Mouse (Mus musculus): Measurements from ENCODE around the gene Rps29. TPM values are rescaled to one million over a fixed set of nuclear protein-coding genes. Genes with fewer than 3 reads are reported as not detected.
"Not testable (repeated sequence)": the region's sequence is repeated elsewhere in the genome, so short reads cannot be mapped to it uniquely, and the experiment has no call there.

Gene Rps29
- total RNA-seq (2018; cell fraction: chromatin; rRNA removed), result 100 to 1,000 TPM in 1 of 26 experiments, 10 to 100 TPM in 25; 20.7 to 327 (median 51.4) TPM
- 1,000 to 10,000 TPM; 1,700 to 4,036 (median 2,545) TPM for total RNA-seq (2018; cell fraction: cytosol; rRNA removed)
- total RNA-seq (2018; cell fraction: nucleus; rRNA removed), result 100 to 1,000 TPM; 126 to 489 (median 238) TPM
- 591 to 3,066 TPM (median 2,857 TPM) in 3 replicates for polyA plus RNA-seq (2018)

DNA sequence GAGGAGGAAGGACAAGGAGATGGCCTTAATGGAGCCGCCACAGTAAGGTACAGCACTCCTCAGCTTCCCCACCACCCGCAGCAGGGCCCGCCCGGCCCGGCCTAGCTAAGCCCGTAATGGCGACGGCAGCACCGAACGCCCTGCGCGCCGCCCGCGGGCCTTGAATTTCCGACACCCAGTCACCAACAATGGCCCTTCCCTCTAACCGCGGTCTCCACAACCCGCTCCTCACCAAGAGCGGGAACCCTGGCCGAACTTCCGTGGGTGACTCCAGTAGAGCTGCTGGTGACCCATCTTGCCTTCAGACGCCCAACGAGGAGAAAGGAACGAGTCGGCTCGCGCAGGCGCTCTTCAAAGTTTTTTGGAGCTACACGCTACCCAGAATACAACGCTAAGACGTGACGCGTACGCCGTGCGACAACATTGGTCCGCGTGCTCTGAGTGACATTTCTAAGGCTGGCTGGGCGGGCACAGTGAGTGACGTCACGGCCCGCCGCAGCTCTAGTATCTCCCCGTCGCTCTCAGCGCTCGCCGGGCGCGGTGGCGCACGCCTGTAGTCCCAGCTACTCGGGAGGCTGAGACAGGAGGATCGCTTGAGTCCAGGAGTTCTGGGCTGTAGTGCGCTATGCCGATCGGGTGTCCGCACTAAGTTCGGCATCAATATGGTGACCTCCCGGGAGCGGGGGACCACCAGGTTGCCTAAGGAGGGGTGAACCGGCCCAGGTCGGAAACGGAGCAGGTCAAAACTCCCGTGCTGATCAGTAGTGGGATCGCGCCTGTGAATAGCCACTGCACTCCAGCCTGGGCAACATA lies at the start of gene Rps29:
Gene Rps29 (minus strand): TSS at position 422 of the 813 bp plus-strand sequence.
- H3K79me2 ChIP-seq (ENCODE audit: inconsistent target); H3K36me3 ChIP-seq (ENCODE audit: inconsistent target): not testable (repeated sequence)
- peak within 1 kb of the TSS; percentile 78 for H3K4me3 ChIP-seq (ENCODE audit: inconsistent target)
- H3K27ac ChIP-seq, result peak within 1 kb of the TSS; percentile 77
- under 1% methylated on average over 42 of the region's 68 CpGs for WGBS (ENCODE audit: missing documents)

GRCm38 (mm10) chr12:69208520-69208919 lies 49.5 kb upstream of the Rps29 start:
- no peaks in the 10 kb centered on the region for H3K79me2 ChIP-seq (ENCODE audit: inconsistent target)
- no peak overlapping the region for H3K27ac ChIP-seq
- no peak overlapping the region for H3K4me3 ChIP-seq (ENCODE audit: inconsistent target)
- 75% methylated on average over 2 of the region's 2 CpGs for WGBS (ENCODE audit: missing documents)
- H3K36me3 ChIP-seq (ENCODE audit: inconsistent target), result no peaks in the 10 kb centered on the region

GRCm38 (mm10) chr12:69207926-69208325 lies 48.9 kb upstream of the Rps29 start:
- no peak overlapping the region for H3K4me3 ChIP-seq (ENCODE audit: inconsistent target)
- no peaks in the 10 kb centered on the region for H3K79me2 ChIP-seq (ENCODE audit: inconsistent target)
- H3K36me3 ChIP-seq (ENCODE audit: inconsistent target), result no peaks in the 10 kb centered on the region
- 97% methylated on average over 7 of the region's 7 CpGs for WGBS (ENCODE audit: missing documents)
- no peak overlapping the region for H3K27ac ChIP-seq

DNA sequence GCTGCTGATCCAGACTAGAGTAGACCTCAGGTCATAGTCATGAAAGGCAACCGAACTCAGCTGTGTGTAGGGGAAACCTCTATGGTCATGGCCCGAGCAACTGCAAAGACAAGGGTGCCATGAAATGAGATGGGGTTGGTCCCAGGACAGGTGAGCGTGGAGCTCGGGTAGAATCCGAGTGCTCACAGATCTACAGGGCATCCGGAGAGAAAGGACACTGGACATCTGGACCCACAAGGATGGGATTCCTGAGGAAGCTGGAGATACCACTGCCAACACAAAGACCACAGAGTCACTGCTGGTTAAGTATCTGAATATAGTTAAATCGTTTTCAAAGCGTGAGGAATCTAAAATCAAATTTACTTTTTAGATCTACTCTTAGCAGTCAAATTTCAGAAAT lies 48.4 kb upstream of the Rps29 start:
- no peaks in the 10 kb centered on the region for H3K79me2 ChIP-seq (ENCODE audit: inconsistent target)
- WGBS (ENCODE audit: missing documents), result 96% methylated on average over 8 of the region's 8 CpGs
- H3K4me3 ChIP-seq (ENCODE audit: inconsistent target), result no peak overlapping the region
- no peaks in the 10 kb centered on the region for H3K36me3 ChIP-seq (ENCODE audit: inconsistent target)
- no peak overlapping the region for H3K27ac ChIP-seq

GRCm38 (mm10) chr12:69204052-69204833 lies 45.3 kb upstream of the Rps29 start, which contains the start of gene Gm49384:
Gene Gm49384, minus strand, starts transcription at chr12:69204267.
- 93% methylated on average over 16 of the region's 16 CpGs for WGBS (ENCODE audit: missing documents)
- H3K36me3 ChIP-seq (ENCODE audit: inconsistent target), result no peaks in the 10 kb centered on the region
- H3K4me3 ChIP-seq (ENCODE audit: inconsistent target), result no peak within 1 kb of the TSS
- H3K79me2 ChIP-seq (ENCODE audit: inconsistent target), result no peaks in the 10 kb centered on the region
- H3K27ac ChIP-seq, result no peak within 1 kb of the TSS

DNA sequence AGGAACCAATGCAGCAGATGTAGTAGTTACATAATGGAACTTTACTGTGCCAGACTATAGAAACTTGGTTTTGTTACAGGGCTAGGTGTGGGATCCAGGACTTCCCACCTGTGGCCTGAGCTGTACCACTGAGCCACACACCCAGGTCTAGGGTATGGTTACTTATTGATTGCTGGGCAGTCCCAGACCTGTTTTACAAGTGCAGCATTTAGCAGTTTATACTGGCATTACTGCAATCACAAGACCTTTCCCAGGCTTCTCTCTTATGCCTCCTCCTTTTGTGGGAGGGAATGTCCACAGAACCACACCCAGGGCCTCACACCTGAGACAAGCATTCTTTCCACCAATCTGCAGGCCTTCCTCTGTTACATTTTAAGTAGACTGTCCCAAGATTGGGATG lies 40.0 kb upstream of the Rps29 start:
- Histone ChIP-seq H3K27ac (peak overlapping the region; percentile 45), H3K36me3 (ENCODE audit: inconsistent target) (no peaks in the 10 kb centered on the region), H3K4me3 (ENCODE audit: inconsistent target) (no peak overlapping the region; the same call in 1 of the 2 replicates), H3K79me2 (ENCODE audit: inconsistent target) (peaks cover 40% of the 10 kb centered on the region)

GRCm38 (mm10) chr12:69198164-69198535 lies 39.2 kb upstream of the Rps29 start, which contains the start of gene Dnaaf2:
Gene Dnaaf2, minus strand, starts transcription at chr12:69198429.
- H3K36me3 ChIP-seq (ENCODE audit: inconsistent target), result no peaks in the 10 kb centered on the region
- H3K4me3 ChIP-seq (ENCODE audit: inconsistent target), result peak within 1 kb of the TSS; percentile 85
- H3K27ac ChIP-seq, result peak within 1 kb of the TSS; percentile 45
- H3K79me2 ChIP-seq (ENCODE audit: inconsistent target), result peaks cover 44% of the 10 kb centered on the region
- 3% methylated on average over 18 of the region's 18 CpGs for whole genome bisulfite sequencing (ENCODE audit: missing documents)

GRCm38 (mm10) chr12:69197378-69198163 lies 38.6 kb upstream of the Rps29 start:
- Histone ChIP-seq H3K79me2 (ENCODE audit: inconsistent target) (peaks cover 44% of the 10 kb centered on the region), H3K27ac (peak overlapping the region; percentile 12; the same call in 1 of the 2 replicates), H3K36me3 (ENCODE audit: inconsistent target) (no peaks in the 10 kb centered on the region), H3K4me3 (ENCODE audit: inconsistent target) (peak overlapping the region; percentile 85)
- WGBS (ENCODE audit: missing documents), result under 1% methylated on average over 89 of the region's 94 CpGs

GRCm38 (mm10) chr12:69196444-69197377 lies 37.7 kb upstream of the Rps29 start, which contains the start of gene Gm49383:
Gene Gm49383, minus strand, starts transcription at chr12:69197104.
- under 1% methylated on average over 75 of the region's 75 CpGs for WGBS (ENCODE audit: missing documents)
- peaks cover 44% of the 10 kb centered on the region for H3K79me2 ChIP-seq (ENCODE audit: inconsistent target)
- H3K4me3 ChIP-seq (ENCODE audit: inconsistent target), result peak within 1 kb of the TSS; percentile 85
- peak within 1 kb of the TSS; percentile 43 for H3K27ac ChIP-seq
- H3K36me3 ChIP-seq (ENCODE audit: inconsistent target), result no peaks in the 10 kb centered on the region

GRCm38 (mm10) chr12:69192637-69193036 lies 33.7 kb upstream of the Rps29 start:
- H3K27ac ChIP-seq, result no peak overlapping the region
- WGBS (ENCODE audit: missing documents), result 100% methylated on average over 2 of the region's 2 CpGs

DNA sequence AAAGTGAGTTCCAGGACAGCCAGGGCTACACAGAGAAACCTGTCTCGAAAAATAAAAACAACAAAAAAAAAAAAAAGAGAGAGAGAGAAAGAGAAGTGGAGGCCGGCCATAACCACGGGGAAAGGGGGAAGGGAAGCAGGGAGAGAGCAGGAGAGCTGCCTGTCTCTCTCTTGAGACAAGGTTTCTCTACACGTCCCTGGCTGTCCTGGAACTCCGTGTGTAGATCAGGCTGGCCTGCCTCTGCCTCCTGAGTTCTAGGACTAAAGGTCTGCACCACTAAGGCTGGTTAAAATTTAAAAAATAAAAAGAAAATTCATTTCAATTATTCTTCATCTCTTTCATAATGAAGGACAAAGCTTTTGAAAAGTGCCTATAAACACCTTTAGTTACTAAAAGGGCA lies 32.4 kb upstream of the Rps29 start:
- peaks cover 59% of the 10 kb centered on the region for H3K79me2 ChIP-seq (ENCODE audit: inconsistent target)
- WGBS (ENCODE audit: missing documents), result 66% methylated on average over 5 of the region's 5 CpGs
- H3K4me3 ChIP-seq (ENCODE audit: inconsistent target), result no peak overlapping the region
- H3K27ac ChIP-seq, result no peak overlapping the region
- 0 out of 2 replicates have a peak, but pooled peaks cover 10% of the 10 kb centered on the region for H3K36me3 ChIP-seq (ENCODE audit: inconsistent target)

More at GRCm38 (mm10) chr12:69192637-69193036, 33.7 kb upstream of the Rps29 start:
- Histone ChIP-seq H3K4me3 (ENCODE audit: inconsistent target) (no peak overlapping the region), H3K79me2 (ENCODE audit: inconsistent target) (peaks cover 50% of the 10 kb centered on the region), H3K36me3 (ENCODE audit: inconsistent target) (0 out of 2 replicates have a peak, but pooled peaks cover 10% of the 10 kb centered on the region)

DNA sequence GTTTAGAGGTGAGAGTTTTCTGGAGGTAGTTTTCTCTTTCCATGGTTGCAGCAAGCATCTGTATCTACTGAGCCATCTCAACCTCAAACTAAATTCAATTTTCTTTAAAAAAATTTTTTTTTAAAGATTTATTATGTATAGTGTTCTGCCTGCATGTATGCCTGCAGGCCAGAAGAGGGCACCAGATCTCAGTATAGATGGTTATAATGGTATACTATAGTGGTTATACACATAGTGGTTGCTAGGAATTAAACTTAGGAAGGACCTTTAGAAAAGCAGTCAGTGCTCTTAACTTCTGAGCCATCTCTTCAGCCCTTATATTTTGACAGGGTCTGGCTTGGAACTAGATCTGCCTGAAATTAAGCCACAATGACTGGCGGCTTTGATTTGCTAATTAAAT lies 31.5 kb upstream of the Rps29 start:
- WGBS (ENCODE audit: missing documents), result 93% methylated on average over 1 of the region's 1 CpGs
- peaks cover 59% of the 10 kb centered on the region for H3K79me2 ChIP-seq (ENCODE audit: inconsistent target)
- H3K36me3 ChIP-seq (ENCODE audit: inconsistent target), result 0 out of 2 replicates have a peak, but pooled peaks cover 10% of the 10 kb centered on the region
- H3K4me3 ChIP-seq (ENCODE audit: inconsistent target), result no peak overlapping the region
- no peak overlapping the region for H3K27ac ChIP-seq

GRCm38 (mm10) chr12:69190074-69190473 lies 31.1 kb upstream of the Rps29 start:
- 0 out of 2 replicates have a peak, but pooled peaks cover 10% of the 10 kb centered on the region for H3K36me3 ChIP-seq (ENCODE audit: inconsistent target)
- WGBS (ENCODE audit: missing documents), result 97% methylated on average over 7 of the region's 9 CpGs

More at GRCm38 (mm10) chr12:69190074-69190473, 31.1 kb upstream of the Rps29 start:
- peaks cover 59% of the 10 kb centered on the region for H3K79me2 ChIP-seq (ENCODE audit: inconsistent target)
- no peak overlapping the region for H3K4me3 ChIP-seq (ENCODE audit: inconsistent target)
- H3K27ac ChIP-seq, result no peak overlapping the region

Measured in macrophage (primary cell).